Mouse (Mus musculus): ENCODE measurements around the gene Cdh13. TPM values are rescaled to one million over a fixed set of nuclear protein-coding genes. Genes with fewer than 3 reads are reported as not detected.

Cdh13 gene
- polyA plus RNA-seq, 1 experiment = not detected

- no peak for TF ChIP-seq CTCF (IDR thresholded peaks at IDR 0.05; ENCODE audit: control insufficient read depth, insufficient read depth, low read length)
- H3K27ac ChIP-seq (ENCODE audit: control insufficient read depth, insufficient read depth, low read depth, low read length, poor library complexity) = no peak overlapping the region
- 64% methylated on average over 11 of the region's 11 CpGs for WGBS
- no peak overlapping the region for H3K4me3 ChIP-seq (replicated peaks; ENCODE audit: control insufficient read depth, low read depth, low read length)
- H3K4me1 ChIP-seq (ENCODE audit: control insufficient read depth, insufficient read depth, low read length) = no peaks in the 10 kb centered on the region
These were observed 148.4 kb downstream of the Cdh13 start for GRCm38 (mm10) chr8:118431731-118432440.

DNA sequence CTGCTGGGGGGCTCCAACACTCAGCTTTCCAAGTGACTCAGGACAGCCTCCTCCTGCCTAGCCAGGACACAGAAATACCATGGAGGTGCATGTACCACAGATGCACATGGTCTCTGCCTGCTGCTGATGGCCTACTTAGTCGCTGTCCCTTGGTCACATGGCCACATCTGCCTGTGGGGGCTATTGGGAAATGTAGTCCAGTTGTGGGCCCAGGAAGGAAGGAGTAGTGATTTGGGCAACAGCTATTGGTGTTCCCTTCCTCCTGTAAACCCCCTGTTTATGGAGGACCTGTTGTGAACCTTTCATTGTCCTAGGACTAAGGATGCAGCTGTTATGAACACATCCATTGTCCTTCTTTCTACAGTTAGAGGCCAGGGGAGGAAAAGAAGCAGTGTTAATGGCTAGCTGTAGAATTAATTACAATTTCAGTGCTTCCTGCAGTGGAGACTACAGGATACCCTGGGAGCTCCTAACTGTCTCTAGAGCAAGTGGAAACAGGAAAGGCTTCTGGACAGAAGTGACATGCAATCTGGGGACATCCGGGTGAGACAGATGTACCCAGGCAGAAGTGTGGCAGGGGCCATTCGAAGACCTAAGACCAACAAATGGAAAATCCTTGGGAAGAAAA is 150.1 kb downstream of the Cdh13 start:
- WGBS = 53% methylated on average over 3 of the region's 3 CpGs
- Histone ChIP-seq H3K4me1 (ENCODE audit: control insufficient read depth, insufficient read depth, low read length) (no peaks in the 10 kb centered on the region), H3K4me3 (replicated peaks; ENCODE audit: control insufficient read depth, low read depth, low read length) (no peak overlapping the region), H3K27ac (ENCODE audit: control insufficient read depth, insufficient read depth, low read depth, low read length, poor library complexity) (no peak overlapping the region)
- TF ChIP-seq POLR2A (IDR thresholded peaks at IDR 0.05; ENCODE audit: borderline replicate concordance, control insufficient read depth, low read depth, low read length) (no peak), CTCF (IDR thresholded peaks at IDR 0.05; ENCODE audit: control insufficient read depth, insufficient read depth, low read length) (no peak)

DNA sequence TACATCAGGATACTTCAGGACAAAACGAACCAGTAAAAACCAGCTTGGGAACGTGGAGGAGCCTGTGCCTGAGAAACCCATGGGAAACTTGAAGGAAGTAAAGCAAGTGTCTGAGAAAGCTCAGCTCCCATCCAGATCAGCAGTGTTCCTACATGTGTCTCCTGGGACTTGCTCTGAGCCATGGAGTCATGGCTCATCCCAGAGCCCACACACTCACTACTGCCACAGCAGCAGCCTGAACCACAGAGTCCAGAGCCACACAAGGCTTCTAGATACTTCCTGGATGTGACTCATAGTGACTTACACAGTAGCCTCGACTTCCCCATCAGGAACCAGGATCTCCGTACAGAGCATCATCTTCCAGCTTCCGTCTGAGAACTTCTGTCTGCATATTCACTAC is 153.2 kb downstream of the Cdh13 start:
- Histone ChIP-seq H3K27ac (ENCODE audit: control insufficient read depth, insufficient read depth, low read depth, low read length, poor library complexity) (no peak overlapping the region), H3K4me3 (replicated peaks; ENCODE audit: control insufficient read depth, low read depth, low read length) (no peak overlapping the region), H3K4me1 (ENCODE audit: control insufficient read depth, insufficient read depth, low read length) (no peaks in the 10 kb centered on the region)
- 59% methylated on average over 5 of the region's 5 CpGs for WGBS
- TF ChIP-seq POLR2A (IDR thresholded peaks at IDR 0.05; ENCODE audit: borderline replicate concordance, control insufficient read depth, low read depth, low read length) (no peak), CTCF (IDR thresholded peaks at IDR 0.05; ENCODE audit: control insufficient read depth, insufficient read depth, low read length) (no peak)

DNA sequence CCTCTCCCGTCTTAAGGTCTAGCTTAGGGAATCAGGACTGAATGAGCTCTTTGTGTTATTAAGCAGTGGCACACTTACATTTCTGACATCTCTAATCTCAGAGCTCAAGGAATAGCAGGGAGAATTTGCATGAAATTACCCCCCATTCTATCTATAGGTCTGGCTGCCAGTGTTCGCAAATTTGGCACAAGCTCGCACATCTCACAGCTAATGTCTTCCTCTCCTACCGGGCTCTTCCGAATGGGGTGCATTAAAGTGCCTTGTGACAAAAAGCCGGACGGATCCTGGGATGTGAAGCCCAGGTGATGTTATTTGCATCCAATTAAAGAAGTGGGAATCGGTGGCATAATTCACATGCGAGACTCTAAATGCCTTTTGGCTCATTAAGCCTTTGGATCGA is 153.6 kb downstream of the Cdh13 start:
- no peak overlapping the region for H3K4me3 ChIP-seq (replicated peaks; ENCODE audit: control insufficient read depth, low read depth, low read length)
- TF ChIP-seq POLR2A (IDR thresholded peaks at IDR 0.05; ENCODE audit: borderline replicate concordance, control insufficient read depth, low read depth, low read length) = no peak
- no peak for TF ChIP-seq CTCF (IDR thresholded peaks at IDR 0.05; ENCODE audit: control insufficient read depth, insufficient read depth, low read length)
- no peak overlapping the region for H3K27ac ChIP-seq (ENCODE audit: control insufficient read depth, insufficient read depth, low read depth, low read length, poor library complexity)
- 83% methylated on average over 10 of the region's 10 CpGs for WGBS
- H3K4me1 ChIP-seq (ENCODE audit: control insufficient read depth, insufficient read depth, low read length) = no peaks in the 10 kb centered on the region

DNA sequence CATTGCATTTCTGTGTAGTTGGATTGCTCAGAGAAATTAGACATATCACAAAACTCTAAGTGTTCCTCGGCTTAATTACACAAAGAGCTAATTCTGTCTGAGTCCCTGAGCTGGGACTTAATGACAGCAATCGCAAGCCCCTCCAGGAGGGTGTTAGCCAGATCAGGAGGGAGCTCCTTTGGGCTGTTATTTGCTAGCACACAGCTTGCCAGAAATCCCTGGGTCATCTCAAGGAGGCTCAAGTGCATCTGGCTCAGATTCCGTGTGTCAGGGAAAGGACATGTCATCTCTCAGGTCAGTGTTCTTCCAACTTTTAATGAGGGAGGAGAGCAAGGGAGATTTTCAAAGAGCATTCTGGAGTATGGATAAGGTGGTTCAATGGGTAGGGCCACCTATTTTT is 154.3 kb downstream of the Cdh13 start:
- TF ChIP-seq CTCF (IDR thresholded peaks at IDR 0.05; ENCODE audit: control insufficient read depth, insufficient read depth, low read length) = no peak
- TF ChIP-seq POLR2A (IDR thresholded peaks at IDR 0.05; ENCODE audit: borderline replicate concordance, control insufficient read depth, low read depth, low read length) = no peak
- H3K4me3 ChIP-seq (replicated peaks; ENCODE audit: control insufficient read depth, low read depth, low read length) = no peak overlapping the region
- 70% methylated on average over 3 of the region's 3 CpGs for WGBS
- H3K27ac ChIP-seq (ENCODE audit: control insufficient read depth, insufficient read depth, low read depth, low read length, poor library complexity) = no peak overlapping the region
- H3K4me1 ChIP-seq (ENCODE audit: control insufficient read depth, insufficient read depth, low read length) = no peaks in the 10 kb centered on the region

DNA sequence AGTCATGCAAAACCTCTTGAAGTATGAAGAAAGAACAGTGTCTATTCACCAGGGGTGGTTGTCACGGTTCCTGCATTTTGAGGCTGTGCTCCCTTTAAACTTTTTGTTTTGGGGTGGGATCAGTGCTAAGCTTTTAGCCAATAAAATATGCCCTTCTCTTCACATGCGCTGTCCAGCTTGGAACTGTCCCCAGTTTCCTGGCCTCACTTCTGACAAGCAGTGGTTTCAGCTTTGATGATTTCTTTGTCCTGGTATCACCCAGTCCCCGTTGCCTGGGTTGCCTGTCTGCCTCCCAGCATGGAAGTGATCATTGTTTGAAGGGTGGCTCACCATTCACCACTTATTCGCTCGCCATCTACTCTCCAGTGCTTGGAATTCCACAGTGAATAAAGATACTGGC is 156.3 kb downstream of the Cdh13 start:
- TF ChIP-seq POLR2A (IDR thresholded peaks at IDR 0.05; ENCODE audit: borderline replicate concordance, control insufficient read depth, low read depth, low read length) (no peak), CTCF (IDR thresholded peaks at IDR 0.05; ENCODE audit: control insufficient read depth, insufficient read depth, low read length) (no peak)
- 78% methylated on average over 5 of the region's 5 CpGs for WGBS
- H3K4me3 ChIP-seq (replicated peaks; ENCODE audit: control insufficient read depth, low read depth, low read length) = no peak overlapping the region
- no peaks in the 10 kb centered on the region for H3K4me1 ChIP-seq (ENCODE audit: control insufficient read depth, insufficient read depth, low read length)
- H3K27ac ChIP-seq (ENCODE audit: control insufficient read depth, insufficient read depth, low read depth, low read length, poor library complexity) = no peak overlapping the region

DNA sequence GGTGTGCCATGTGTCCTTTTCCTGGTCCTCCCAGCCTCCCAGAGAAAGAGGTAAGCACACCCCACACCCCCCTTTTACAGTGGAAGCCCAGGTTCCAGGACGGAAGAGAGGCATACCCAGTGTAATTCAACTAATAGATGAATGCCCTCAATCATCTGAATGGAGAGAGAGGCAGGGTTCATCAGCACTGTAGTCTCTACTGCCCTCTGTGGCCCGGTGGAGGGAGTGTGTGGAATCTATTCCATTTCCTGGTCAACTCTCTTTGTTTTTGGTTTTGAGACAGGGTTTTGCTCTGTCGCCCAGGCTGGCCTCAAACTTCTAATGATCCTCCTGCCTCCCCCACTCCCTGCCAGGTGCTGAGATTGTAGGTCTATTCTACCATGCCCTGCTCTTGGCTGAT is 159.8 kb downstream of the Cdh13 start:
- Histone ChIP-seq H3K27ac (ENCODE audit: control insufficient read depth, insufficient read depth, low read depth, low read length, poor library complexity) (no peak overlapping the region), H3K4me3 (replicated peaks; ENCODE audit: control insufficient read depth, low read depth, low read length) (no peak overlapping the region), H3K4me1 (ENCODE audit: control insufficient read depth, insufficient read depth, low read length) (no peaks in the 10 kb centered on the region)
- 51% methylated on average over 3 of the region's 3 CpGs for WGBS
- no peak for TF ChIP-seq POLR2A (IDR thresholded peaks at IDR 0.05; ENCODE audit: borderline replicate concordance, control insufficient read depth, low read depth, low read length)
- no peak for TF ChIP-seq CTCF (IDR thresholded peaks at IDR 0.05; ENCODE audit: control insufficient read depth, insufficient read depth, low read length)

DNA sequence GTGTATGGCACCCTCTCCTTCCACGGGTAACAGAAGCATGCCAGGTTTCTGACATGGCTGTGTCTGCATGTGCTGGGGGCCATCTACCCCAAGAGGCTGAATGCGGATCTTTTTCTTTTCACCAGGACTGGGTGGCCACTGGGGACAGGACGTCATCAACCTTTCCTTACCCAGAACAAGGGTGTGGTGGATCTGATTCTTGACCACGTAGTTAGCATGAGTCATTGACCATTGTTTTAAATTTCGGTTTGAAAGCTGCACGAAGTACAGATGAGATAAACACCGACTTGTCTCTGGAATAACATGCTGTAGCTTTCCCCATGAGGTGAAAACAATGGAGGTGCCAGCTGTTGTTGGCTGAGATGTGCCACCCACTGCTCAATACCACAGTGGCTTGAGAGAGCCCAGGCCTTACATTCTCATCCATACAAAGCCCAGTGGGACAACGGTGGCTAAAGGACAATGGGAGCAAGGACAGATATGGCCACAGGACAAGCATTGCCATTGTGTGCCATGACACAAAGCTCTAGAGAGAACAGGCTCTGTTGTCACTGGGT is 161.2 kb downstream of the Cdh13 start:
- WGBS = 41% methylated on average over 8 of the region's 8 CpGs
- TF ChIP-seq POLR2A (IDR thresholded peaks at IDR 0.05; ENCODE audit: borderline replicate concordance, control insufficient read depth, low read depth, low read length) (no peak), CTCF (IDR thresholded peaks at IDR 0.05; ENCODE audit: control insufficient read depth, insufficient read depth, low read length) (no peak)
- H3K27ac ChIP-seq (ENCODE audit: control insufficient read depth, insufficient read depth, low read depth, low read length, poor library complexity) = no peak overlapping the region
- H3K4me3 ChIP-seq (replicated peaks; ENCODE audit: control insufficient read depth, low read depth, low read length) = no peak overlapping the region
- no peaks in the 10 kb centered on the region for H3K4me1 ChIP-seq (ENCODE audit: control insufficient read depth, insufficient read depth, low read length)

Data from bone marrow, adult 2 months (tissue).